Mouse (Mus musculus) forebrain, embryonic 16.5 days (tissue): Measurements from ENCODE around the gene Casp7. TPM values are rescaled to one million over a fixed set of nuclear protein-coding genes. Genes with fewer than 3 reads are reported as not detected.

Experiments used
- ATAC-seq: fragments of 200-750 bp; cut with Nextera tagmentation; 2 replicates; pipeline ENCODE4 v1.8.0; 2017; ENCODE audit warnings: mild to moderate bottlenecking, moderate library complexity
- H3K27ac ChIP-seq: fragments of 300-500 bp; sonication (generic); 2 replicates; pipeline ENCODE4 v1.5.1; 2014; ENCODE audit warnings: low read length, control low read depth
- H3K27me3 ChIP-seq: fragments of 300-500 bp; sonication (generic); replicated peaks from 2 replicates; pipeline ENCODE4 v1.6.1; 2014; ENCODE audit warnings: low read length; ENCODE audit not compliant: control insufficient read depth, insufficient read depth
- H3K36me3 ChIP-seq: fragments of 300-500 bp; sonication (generic); 2 replicates; pipeline ENCODE4 v1.6.1; 2014; ENCODE audit not compliant: control insufficient read depth, insufficient read depth
- H3K4me1 ChIP-seq: fragments of 300-500 bp; sonication (generic); replicated peaks from 2 replicates; pipeline ENCODE4 v1.6.1; 2014; ENCODE audit warnings: low read length; ENCODE audit not compliant: control insufficient read depth, insufficient read depth
- H3K4me2 ChIP-seq: fragments of 300-500 bp; sonication (generic); 2 replicates; pipeline ENCODE4 v1.6.1; 2014; ENCODE audit warnings: mild to moderate bottlenecking, low read length, control low read depth
- H3K4me3 ChIP-seq: fragments of 300-500 bp; sonication (generic); replicated peaks from 2 replicates; pipeline ENCODE4 v1.5.1; 2014; ENCODE audit warnings: mild to moderate bottlenecking, low read length, control low read depth
- H3K9ac ChIP-seq: fragments of 300-500 bp; sonication (generic); replicated peaks from 2 replicates; pipeline ENCODE4 v1.6.1; 2014; ENCODE audit warnings: low read depth, low read length, control low read depth
- H3K9me3 ChIP-seq: fragments of 300-500 bp; sonication (generic); 2 replicates; pipeline ENCODE4 v1.6.1; 2016; ENCODE audit warnings: low read length; ENCODE audit not compliant: control insufficient read depth
- WGBS: fragments of 180-500 bp; shearing (Covaris S2); extraction: QIAGEN DNeasy Blood & Tissue Kit; methylation state at CpG from one replicate; pipeline ENCODE4 v1.1.7; 2014; 5-methylcytosine and 5-hydroxymethylcytosine counted together
- polyA plus RNA-seq: library from polyadenylated mRNA; unstranded; fragments of >200 nt; fragmentation: Nextera tagmentation; extraction: Ambion mirVana; gene quantifications from 2 replicates; pipeline ENCODE4 v1.2.1, GENCODE M21; 2015

Casp7 gene
- polyA plus RNA-seq, 1 experiment from 2014 or later = 17.2 TPM

- H3K36me3 ChIP-seq = no peaks in the 10 kb centered on the region
- H3K9ac ChIP-seq = no peak overlapping the region
- H3K4me2 ChIP-seq = no peak overlapping the region
- H3K9me3 ChIP-seq = no peaks in the 10 kb centered on the region
- 87% methylated on average over 7 of the region's 7 CpGs for WGBS
- no peak overlapping the region for H3K27ac ChIP-seq
- ATAC-seq = no peak
- peaks cover 19% of the 10 kb centered on the region for H3K4me1 ChIP-seq
- H3K4me3 ChIP-seq = no peak overlapping the region
- no peaks in the 10 kb centered on the region for H3K27me3 ChIP-seq
These were observed 90.0 kb downstream of the Casp7 start for GRCm38 (mm10) chr19:56486926-56487325.

GRCm38 (mm10) chr19:56487339-56487738 lies 90.4 kb downstream of the Casp7 start:
- WGBS = 91% methylated on average over 2 of the region's 2 CpGs
- no peaks in the 10 kb centered on the region for H3K27me3 ChIP-seq
- no peaks in the 10 kb centered on the region for H3K36me3 ChIP-seq
- no peaks in the 10 kb centered on the region for H3K9me3 ChIP-seq
- H3K4me2 ChIP-seq = no peak overlapping the region
- H3K4me3 ChIP-seq = no peak overlapping the region
- H3K4me1 ChIP-seq = peaks cover 19% of the 10 kb centered on the region
- no peak overlapping the region for H3K9ac ChIP-seq
- ATAC-seq = no peak
- no peak overlapping the region for H3K27ac ChIP-seq

- H3K4me1 ChIP-seq = peaks cover 16% of the 10 kb centered on the region
- no peak overlapping the region for H3K9ac ChIP-seq
- H3K4me2 ChIP-seq = no peak overlapping the region
- no peak overlapping the region for H3K4me3 ChIP-seq
- no peaks in the 10 kb centered on the region for H3K9me3 ChIP-seq
- ATAC-seq = no peak
- no peak overlapping the region for H3K27ac ChIP-seq
- WGBS = 81% methylated on average over 6 of the region's 6 CpGs
- H3K27me3 ChIP-seq = no peaks in the 10 kb centered on the region
- no peaks in the 10 kb centered on the region for H3K36me3 ChIP-seq
These were observed 92.7 kb downstream of the Casp7 start for GRCm38 (mm10) chr19:56489601-56490000.

Other genes with a start within 250 kb of the Casp7 start
- gene Habp2, start 110.0 kb upstream of the Casp7 start, polyA plus RNA-seq = 0.20 TPM in 1 of 2 replicates, not detected in the other
- 0.22 and 0.27 TPM in 2 replicates for gene Nrap, start 7.1 kb upstream of the Casp7 start, polyA plus RNA-seq
- 0.09 and 0.21 TPM in 2 replicates for gene Plekhs1, start 64.5 kb downstream of the Casp7 start, polyA plus RNA-seq
- 13.7 and 15.6 TPM in 2 replicates for gene Dclre1a, start 151.1 kb downstream of the Casp7 start, polyA plus RNA-seq
- 10.6 and 12.4 TPM in 2 replicates for gene Nhlrc2, start 151.1 kb downstream of the Casp7 start, polyA plus RNA-seq